Mouse (Mus musculus): ENCODE measurements around the gene Klre1.
"Not testable (repeated sequence)": the region's sequence is repeated elsewhere in the genome, so short reads cannot be mapped to it uniquely, and the experiment has no call there.

Klre1 gene

GRCm38 (mm10) chr6:129581274-129581673 lies 3.6 kb downstream of the Klre1 start:
- no peak for ATAC-seq (ENCODE audit: insufficient number of reproducible peaks, low FRiP score, low TSS enrichment)

GRCm38 (mm10) chr6:129581896-129582295 lies 4.2 kb downstream of the Klre1 start:
- ATAC-seq (ENCODE audit: insufficient number of reproducible peaks, low FRiP score, low TSS enrichment), result no peak

DNA sequence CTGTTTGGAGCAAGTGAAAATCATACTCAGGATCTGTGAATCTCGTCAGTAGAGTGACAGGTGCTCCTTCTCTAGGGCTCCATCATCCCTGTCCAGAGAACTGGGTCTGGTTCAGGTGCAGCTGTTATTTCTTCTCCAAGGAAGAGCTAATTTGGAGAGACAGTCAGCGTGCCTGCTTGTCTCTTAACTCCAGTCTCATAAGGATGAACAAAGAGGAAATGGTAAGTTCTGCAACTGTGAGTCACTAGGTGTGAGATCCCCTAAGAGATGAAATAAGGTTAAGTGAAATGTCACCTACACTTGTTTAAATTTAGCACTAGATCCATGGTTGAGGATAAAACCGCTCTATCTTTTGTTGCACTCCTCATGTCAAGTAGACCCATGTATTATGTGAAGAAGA lies 5.3 kb downstream of the Klre1 start:
- ATAC-seq (ENCODE audit: insufficient number of reproducible peaks, low FRiP score, low TSS enrichment), result no peak

DNA sequence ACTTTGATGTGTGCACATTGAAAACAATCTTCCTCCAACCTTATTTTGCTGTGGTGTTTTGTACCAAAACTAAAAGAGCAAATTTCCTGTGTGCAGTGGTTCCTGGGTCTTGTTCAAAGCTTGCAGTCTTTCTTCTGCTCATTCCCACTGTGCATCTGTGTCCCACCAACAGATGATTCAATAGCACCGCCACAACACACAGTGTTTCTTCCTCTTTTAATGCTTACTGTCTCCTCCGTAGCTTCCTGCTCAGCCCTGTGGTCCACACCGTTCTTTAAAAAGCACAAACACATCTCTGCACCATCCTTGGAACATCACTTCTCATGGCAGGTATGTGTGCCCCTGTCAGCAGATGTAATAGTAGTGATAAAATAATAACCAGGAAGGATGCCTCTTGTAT lies 13.8 kb downstream of the Klre1 start, which contains the start of gene Klrd1:
Gene Klrd1, plus strand, starts transcription at position 275 of the 400 bp plus-strand sequence.
- ATAC-seq (ENCODE audit: insufficient number of reproducible peaks, low FRiP score, low TSS enrichment), result no peak

DNA sequence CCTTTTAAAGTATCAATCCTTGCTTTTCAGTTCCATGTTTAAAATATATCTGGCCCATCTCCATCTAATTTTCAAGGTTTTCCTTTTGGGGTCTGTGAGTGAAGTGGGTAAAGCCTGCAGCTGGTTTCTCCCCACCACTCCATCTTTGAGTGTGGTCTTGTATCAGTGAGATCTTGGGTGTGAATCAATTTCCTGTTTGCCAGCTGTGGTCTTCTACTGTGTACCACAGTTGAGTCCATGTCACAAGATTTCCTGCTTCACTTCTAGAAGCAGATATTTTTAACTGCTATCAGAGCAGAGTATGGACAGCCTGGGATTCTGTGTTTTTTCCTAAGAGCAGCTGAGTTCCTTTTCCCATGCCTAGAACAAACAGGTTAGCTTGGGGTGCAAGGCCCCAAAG lies 30.7 kb downstream of the Klre1 start:
- ATAC-seq (ENCODE audit: insufficient number of reproducible peaks, low FRiP score, low TSS enrichment), result no peak

DNA sequence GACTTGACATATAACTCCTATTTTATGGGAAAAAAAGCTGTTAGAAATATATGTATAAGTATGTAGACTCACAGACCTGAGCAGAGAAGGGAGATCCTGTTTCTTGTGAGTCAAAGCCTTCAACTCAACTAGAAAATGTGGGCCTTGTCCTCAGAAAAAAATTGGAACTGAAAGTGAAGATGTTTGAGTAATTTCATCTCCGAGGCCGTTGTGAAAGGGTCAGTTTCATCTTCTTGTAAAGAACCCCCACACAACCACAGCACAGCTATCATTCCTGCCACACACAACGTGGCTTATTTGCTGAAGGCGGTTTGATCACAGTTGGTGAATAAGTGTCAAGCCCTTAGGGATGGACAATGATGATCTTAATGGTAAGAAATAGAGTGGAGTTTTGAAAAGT lies 46.0 kb downstream of the Klre1 start, which contains the start of gene Klrk1:
Gene Klrk1, minus strand, starts transcription at position 130 of the 400 bp plus-strand sequence.
- ATAC-seq (ENCODE audit: insufficient number of reproducible peaks, low FRiP score, low TSS enrichment), result no peak

GRCm38 (mm10) chr6:129631046-129631445 lies 53.3 kb downstream of the Klre1 start:
- ATAC-seq (ENCODE audit: insufficient number of reproducible peaks, low FRiP score, low TSS enrichment), result not testable (repeated sequence)
